Mouse (Mus musculus) gastrocnemius, postnatal 25 days (tissue): ENCODE data around the gene Podxl2. TPM values are rescaled to one million over a fixed set of nuclear protein-coding genes. Genes with fewer than 3 reads are reported as not detected.

Source experiments
- DNase-seq: peaks from one replicate; pipeline ENCODE4 v3.0.0; 2022
- total RNA-seq, 2 experiments: library from RNA; stranded (reverse); gene quantifications; 1 replicate in 1 of 2; 2 replicates in 1 of 2; pipeline ENCODE4 v1.2.3; 2021

Gene Podxl2
- total RNA-seq, 2 experiments from 2014 or later = 49.4 to 53.0 TPM

GRCm38 (mm10) chr6:88828206-88829009 lies 46.4 kb downstream of the Podxl2 start:
- no peak for DNase-seq

GRCm38 (mm10) chr6:88827395-88828205 lies 47.2 kb downstream of the Podxl2 start:
- DNase-seq = no peak

- DNase-seq = no peak
Measured at GRCm38 (mm10) chr6:88826965-88827364, 47.9 kb downstream of the Podxl2 start.

- DNase-seq = peak; percentile 65
Measured at GRCm38 (mm10) chr6:88826545-88826944, 48.3 kb downstream of the Podxl2 start.

- DNase-seq = no peak
Measured at GRCm38 (mm10) chr6:88826088-88826487, 48.8 kb downstream of the Podxl2 start.

GRCm38 (mm10) chr6:88824183-88824582 lies 50.7 kb downstream of the Podxl2 start:
- DNase-seq = no peak

- peak; percentile 78 for DNase-seq
Measured at GRCm38 (mm10) chr6:88821901-88822300, 52.9 kb downstream of the Podxl2 start.

GRCm38 (mm10) chr6:88821294-88821693 lies 53.5 kb downstream of the Podxl2 start:
- DNase-seq = no peak

GRCm38 (mm10) chr6:88820853-88821252 lies 54.0 kb downstream of the Podxl2 start:
- DNase-seq = no peak

GRCm38 (mm10) chr6:88816913-88817312 lies 57.9 kb downstream of the Podxl2 start:
- no peak for DNase-seq

GRCm38 (mm10) chr6:88815489-88815888 lies 59.4 kb downstream of the Podxl2 start:
- no peak for DNase-seq

- no peak for DNase-seq
Measured at GRCm38 (mm10) chr6:88815036-88815435, 59.8 kb downstream of the Podxl2 start.

- no peak for DNase-seq
Measured at GRCm38 (mm10) chr6:88813832-88814231, 61.0 kb downstream of the Podxl2 start.

- no peak for DNase-seq
Measured at GRCm38 (mm10) chr6:88812886-88813285, 62.0 kb downstream of the Podxl2 start.

- no peak for DNase-seq
Measured at GRCm38 (mm10) chr6:88811880-88812400, 62.9 kb downstream of the Podxl2 start.

GRCm38 (mm10) chr6:88811396-88811795 lies 63.4 kb downstream of the Podxl2 start:
- DNase-seq = no peak

GRCm38 (mm10) chr6:88810291-88810690 lies 64.6 kb downstream of the Podxl2 start:
- DNase-seq = no peak

GRCm38 (mm10) chr6:88809091-88810037 lies 65.5 kb downstream of the Podxl2 start:
- no peak for DNase-seq

- DNase-seq = no peak
Measured at GRCm38 (mm10) chr6:88804966-88805577, 69.8 kb downstream of the Podxl2 start.

GRCm38 (mm10) chr6:88803957-88804695 lies 70.7 kb downstream of the Podxl2 start:
- no peak for DNase-seq

- DNase-seq = no peak
Measured at GRCm38 (mm10) chr6:88803051-88803450, 71.8 kb downstream of the Podxl2 start.
